Mouse (Mus musculus) R1 (cell line): ENCODE results near the gene Rras.

Source experiments
- DNase-seq: peaks from one replicate; pipeline ENCODE4 v3.0.0-alpha.2; 2018; ENCODE audit warnings: low read depth, low spot score

Gene Rras

DNA sequence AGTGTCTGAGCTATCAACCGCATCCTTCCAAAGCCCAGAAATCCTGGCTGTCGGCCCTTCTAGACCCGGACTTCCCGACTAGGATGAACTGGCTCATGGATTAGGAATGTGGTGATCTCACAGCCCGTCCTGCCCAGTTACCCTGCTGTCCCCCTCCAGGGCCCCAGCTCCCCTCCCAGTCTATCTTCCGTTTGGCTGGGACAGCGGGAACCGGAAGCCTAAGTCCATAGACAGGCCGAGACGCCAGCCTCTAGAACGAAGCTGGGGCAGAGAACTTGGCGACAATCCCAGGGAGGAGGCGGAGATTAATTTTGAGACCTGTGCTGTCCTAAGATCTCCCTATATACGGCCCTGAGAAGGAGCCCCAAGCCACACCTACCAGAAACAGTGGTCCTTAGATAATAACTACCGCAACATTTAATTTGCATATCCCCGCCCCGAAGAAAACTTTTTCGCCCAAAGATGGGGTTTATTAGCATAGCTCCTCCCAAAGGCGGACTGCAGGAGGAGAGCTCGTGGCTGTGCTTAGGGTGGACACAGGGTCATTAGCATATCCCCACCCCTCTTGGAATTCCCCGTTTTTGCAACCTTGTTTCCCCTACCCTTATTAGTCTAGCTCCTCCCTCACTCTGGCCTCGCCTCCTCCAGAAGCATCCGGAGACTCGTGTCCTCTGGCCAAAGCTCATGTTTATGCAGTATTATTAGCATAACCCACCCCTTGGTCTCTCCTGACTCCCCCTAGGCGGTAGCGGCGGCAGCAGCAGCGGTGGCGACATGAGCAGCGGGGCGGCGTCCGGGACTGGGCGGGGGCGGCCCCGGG is at the start of gene Rras:
Rras (plus strand) TSS at position 720 of the 820 bp plus-strand sequence.
- peak; percentile 100 for DNase-seq

DNA sequence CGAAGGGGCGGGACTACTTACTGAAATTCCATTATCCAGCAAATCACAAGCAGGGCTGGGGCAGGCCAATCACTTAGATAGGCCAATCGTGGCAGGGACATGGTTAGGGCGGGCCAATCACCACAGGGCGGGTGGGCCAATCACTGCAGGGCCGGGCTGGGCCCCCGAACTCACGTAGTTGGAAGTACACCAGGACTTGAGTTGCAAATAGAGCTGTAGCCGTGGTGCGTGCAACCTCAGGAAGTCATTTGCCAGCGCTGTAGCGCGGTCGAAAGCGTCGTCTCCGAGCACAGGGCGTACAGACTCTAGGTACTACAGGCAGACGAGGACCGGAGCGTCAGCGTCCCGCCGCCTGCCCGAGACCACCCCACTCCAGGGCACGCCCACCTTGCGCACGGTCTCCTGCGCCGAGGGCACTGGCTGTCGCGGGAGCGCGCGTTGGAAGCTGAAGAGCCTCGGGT is 47.5 kb upstream of the Rras start:
- DNase-seq = peak; percentile 98

DNA sequence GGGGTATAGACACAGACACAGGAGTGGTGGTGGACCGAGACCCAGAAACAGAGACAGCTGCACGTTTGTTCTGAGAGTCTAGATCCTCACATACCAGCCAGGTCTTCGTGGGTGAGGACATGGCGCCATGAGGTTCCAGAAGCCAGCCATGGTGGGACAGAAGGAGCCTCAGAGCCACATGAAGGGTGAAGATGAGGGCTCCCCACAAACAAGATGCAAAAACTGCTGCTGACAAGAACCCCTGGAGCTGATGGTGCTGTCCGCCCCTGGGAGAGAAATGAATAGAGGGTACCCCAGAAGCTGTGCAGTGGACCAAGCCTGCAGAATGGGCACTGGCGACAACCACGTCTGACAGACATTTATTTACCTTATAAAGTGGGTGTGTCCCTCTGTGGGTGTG is 46.6 kb upstream of the Rras start:
- no peak for DNase-seq

DNA sequence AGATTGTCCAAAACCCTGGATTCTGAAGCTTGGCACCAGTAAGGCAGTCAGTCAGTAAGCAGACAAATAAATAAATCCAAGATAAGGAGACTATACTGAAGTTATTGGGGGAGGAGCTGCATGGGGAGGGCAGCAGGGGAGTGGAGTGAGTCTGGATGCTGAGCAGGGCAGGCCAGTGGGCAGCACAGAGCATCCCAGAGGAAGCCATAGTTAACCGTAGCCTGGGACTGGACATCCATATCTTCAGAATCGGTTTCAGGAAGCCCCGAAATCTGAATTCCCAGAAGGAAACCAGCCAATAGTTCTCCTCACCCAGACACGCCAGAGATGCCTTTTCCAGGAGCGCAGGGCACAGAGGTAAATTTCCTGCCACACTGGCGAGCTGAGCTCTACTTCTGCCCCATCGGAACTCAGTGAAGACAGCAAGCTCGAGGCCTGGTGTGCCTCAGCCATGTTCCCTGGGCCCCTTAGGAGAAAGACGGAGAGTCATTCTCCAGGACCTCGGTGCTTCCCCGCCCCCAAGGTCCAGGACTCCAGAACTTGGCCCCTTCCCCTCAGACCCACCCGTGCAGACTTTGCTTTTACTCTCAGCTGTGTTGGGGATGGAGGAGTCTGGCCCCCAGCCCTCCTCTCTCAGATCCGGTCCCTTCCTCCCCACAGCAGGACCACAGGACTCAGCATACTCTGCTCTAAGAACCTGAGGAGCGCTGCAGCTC is 44.2 kb upstream of the Rras start:
- peak; percentile 48 for DNase-seq

DNA sequence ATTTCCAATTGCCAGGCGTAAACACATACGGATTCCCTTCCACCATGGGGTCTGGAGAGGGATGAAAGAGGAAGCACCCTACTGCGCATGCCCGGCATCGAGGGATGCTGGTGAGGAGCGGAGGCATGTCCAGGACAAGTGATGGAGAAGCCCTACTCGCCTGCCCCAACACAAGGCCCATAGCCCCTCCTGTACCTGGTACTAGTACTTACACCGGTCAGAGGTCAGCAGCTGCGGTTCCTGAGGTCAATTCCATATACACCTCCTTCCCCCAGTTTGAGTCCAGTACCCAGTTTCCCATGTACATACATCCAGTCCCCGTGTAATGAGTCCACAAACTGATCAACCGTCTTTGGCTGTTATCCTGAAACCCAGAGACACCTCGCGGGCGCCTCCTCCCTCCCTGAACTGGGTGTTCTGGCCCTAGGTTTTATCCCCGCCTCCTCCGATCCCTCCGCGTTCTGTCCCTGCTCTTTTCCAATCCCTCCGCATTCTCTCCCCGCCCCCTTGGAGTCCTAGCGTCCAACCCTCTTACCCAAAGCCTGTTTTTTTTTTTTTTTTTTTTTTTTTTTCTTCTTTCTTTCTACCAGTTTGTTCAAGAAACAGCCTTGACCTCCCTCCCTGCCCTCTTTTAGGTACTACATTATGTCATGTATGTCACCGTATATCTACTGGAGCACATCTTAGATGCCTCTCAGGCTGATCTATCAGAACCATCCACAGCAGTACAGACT is 43.2 kb upstream of the Rras start, which contains the start of gene Cpt1c:
Cpt1c (minus strand) TSS at position 469 of the 734 bp plus-strand sequence.
- peak; percentile 98 for DNase-seq

DNA sequence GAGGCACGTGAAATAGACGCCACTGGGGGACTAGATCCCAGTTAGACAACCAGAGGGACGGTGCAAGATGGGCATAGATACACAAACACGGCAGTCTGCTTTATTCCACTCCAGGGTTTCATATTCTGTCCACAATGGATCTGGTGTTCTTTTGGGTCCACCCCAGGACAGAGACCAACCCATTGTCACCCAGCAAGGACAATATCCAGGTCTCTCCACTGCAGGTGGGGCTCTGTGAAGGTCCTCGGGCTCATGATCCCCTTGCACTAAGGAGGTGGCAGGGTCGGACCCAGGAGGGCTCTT is 42.7 kb upstream of the Rras start:
- no peak for DNase-seq

DNA sequence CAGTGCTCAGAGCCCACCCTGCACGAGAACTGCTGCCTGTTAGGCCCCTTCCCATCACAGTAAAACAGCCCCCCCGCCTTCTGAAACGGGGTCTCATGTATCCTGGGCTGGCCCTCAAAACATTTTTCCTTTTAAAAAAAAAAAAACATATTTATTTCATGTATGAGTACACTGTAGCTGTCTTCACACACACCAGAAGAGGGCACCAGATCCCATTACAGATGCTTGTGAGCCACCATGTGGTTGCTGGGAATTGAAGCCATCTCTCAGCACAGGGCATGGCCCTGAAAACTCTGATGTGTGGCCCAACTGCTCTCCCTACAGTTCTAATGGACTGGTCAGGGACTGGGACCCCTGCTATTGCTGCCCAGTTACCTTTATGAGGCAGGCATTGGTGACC is 39.5 kb upstream of the Rras start:
- no peak for DNase-seq

DNA sequence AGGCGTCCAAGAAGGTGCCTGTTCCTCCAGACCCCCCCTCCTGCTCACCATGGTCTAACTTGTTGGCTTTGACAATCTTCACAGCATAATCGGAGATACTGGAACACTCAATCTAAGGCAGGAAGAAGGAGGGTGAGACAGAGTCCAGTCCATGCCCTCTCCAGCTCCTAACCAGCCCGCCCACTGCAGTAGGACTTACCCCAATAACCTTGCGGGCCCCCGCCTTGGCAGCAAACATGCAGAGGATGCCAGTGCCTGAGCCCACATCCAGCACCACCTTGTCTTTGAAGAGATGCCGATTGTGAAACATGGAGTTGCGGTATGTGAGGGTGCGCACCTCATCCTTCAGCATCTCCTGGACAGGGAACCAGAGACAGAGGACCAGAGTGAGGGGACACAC is 36.2 kb upstream of the Rras start:
- no peak for DNase-seq

DNA sequence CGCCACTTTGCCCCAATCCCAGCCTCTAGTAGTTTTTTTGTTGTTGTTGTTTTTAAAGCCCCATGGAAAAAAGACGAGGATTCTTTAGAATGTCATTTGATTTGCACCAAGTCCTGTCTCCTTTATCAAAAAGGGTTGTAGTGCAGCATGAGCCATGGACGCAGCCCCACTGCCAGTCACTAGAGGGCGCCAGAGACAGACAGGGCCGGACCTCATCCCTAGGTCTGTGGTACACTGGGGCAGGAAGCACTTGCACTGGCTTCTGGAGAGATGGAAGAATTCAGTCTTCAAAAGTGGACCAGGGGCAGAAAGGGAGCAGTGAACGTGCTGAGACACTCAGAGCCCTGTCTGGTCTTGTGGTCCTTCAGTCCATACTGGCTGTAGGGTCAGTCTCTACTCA is 34.7 kb upstream of the Rras start:
- peak; percentile 86 for DNase-seq

DNA sequence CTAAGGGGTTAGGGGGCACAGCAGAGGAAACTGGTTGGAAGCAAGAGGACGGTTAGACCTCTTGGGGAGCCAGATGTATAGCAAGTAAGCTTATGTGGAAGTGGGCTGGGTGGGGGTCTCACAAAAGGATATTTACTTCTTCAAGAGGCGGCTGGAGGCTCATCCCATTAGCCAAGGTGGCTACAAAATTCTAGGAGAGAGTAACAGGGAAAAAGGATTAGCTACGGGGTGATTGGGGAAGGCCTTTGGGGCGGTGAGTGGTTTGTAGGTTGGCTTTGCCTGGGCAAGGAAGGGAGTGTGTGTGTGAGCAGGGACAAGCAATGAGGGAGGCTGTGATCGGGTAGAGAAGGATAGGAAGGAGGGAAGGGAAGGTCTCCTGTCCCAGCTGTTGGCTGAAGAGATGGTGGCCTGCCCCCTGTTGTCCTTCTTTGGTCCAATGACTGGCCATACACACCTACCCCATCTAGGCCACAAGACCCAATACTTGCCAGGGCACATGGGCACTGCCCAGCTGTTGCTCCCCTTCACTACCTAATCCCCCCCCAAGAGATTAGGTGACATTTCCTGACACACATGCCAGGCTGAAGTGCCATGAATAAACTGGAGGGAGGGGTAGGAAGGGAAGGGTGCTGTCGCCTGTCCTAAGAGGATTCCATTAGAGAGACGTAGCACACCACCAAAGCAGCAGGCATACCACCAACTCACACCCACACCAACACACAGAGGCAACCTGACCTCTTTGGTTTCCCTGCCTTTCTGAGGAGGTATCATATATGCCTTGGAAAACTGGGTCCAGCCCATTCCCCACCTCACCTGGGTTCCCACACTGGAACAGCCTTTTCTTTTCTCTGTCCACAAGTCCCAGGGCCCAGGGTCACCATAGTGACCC is 33.6 kb upstream of the Rras start:
- DNase-seq = no peak

DNA sequence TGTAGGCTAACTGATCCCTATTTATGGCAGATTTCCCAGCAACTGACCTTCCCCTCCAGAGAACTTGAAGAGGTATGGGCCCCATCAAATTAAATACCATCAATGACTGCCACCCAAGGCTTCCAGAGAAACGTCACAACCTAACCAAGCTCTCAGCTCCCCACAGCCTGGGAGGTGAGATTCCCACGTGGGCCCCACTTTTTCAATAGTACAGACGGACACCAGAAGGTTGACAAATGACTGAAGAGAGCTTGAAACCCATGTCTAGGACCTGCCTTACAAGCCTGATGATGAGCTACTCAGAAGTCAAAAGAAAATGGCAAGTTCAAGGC is 33.0 kb upstream of the Rras start:
- DNase-seq = no peak

DNA sequence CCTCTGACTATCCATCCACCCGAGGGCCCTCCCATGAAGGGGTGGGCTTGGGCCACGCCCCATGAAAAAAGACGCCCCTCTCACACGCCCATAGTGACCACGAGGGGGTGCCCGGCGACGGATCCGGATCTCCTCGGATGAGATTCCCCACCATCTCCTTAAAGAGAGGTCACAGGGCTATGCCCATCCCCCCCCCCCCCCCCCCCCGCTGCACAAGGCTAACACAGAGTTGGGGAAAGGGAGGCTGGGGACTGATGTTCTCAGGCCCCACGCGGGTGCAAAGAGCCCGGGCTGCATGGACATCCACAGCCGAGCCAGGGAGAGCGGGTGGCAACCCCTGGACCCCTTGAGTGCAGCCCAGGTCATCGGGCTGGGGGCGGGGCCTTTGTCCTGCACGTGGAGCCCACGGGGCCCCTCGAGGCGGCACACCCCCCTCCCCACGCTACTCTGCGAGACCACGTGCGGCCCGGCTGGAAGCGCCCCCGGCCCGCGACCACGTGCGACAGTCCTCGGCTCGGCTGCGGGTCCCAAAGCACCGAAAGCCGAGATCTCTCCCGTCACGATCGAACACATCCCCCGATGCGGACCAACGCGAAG is 32.1 kb upstream of the Rras start:
- peak; percentile 94 for DNase-seq

DNA sequence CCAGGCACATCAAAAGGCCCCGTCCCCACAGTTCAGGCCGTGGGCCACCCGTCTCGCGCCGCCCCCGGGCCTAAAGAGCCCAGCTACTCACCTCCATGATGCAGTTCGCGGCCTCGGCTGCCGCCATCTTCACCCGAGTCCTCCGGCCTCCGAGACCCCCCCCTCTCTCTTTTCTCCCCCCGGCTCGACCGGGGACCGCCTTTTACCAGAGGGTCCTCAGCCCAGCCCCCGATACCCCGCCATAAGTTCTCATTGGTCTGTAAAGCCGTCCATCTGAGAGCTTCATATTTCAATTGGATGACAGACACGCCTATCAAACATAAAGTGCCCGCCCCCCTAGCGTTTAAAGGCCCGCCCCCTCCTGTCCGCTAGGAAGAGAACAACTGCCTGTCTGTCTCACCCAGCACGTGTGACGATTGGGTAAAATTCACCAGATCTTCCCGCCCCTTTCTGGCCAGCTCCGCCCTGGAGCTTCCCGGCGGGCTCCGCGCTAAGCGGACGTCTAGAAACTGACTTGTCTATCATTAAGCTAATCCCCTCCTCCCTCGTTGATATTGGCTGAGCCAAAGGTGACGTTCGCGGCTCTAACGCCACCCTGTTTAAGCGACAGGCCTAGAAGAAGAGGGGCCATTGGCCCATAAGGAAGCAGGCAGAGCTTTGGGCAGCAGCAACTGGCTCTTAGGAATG is 31.4 kb upstream of the Rras start, which contains the start of gene Prmt1:
Prmt1 (minus strand) TSS at position 377 of the 687 bp plus-strand sequence.
- peak; percentile 100 for DNase-seq

DNA sequence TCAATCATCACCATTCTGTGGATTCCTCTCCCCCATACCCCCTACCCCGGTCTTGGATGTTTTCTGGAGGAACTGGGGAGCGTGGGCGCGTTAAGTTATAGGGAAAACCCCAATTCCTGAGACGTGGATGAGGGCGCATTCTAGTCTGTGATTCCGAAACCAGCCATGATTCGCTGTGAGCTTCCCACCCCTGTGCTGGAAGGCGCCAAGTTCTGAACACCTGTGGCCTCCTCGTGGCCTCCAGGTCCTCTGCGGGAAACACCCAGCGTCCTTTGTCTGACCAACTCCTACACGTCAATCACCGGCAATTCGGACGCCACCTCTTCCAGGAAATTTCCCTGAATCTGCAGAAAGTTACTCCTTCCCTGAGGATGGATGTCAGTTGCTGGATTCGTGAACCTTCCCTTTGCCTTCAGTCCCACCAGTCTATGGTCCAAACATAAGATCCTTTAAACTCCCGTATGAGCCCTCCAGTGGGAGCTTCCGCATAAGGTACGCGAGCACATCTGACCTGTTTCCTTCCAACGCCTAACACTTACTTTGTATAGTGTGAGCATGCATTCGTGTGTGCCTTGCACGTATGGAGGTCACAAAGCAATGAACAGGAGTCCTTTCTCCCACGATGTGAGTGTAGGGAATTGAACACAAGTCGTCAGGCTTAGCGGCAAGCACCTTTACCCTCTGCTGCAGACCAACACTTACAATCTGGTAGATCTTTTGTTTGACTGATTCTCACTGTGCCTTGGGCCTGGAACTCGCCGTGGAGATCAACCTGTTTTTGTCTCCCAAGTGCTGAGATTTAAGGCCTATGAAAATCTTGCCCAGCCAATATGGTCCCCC is 30.7 kb upstream of the Rras start:
- no peak for DNase-seq

DNA sequence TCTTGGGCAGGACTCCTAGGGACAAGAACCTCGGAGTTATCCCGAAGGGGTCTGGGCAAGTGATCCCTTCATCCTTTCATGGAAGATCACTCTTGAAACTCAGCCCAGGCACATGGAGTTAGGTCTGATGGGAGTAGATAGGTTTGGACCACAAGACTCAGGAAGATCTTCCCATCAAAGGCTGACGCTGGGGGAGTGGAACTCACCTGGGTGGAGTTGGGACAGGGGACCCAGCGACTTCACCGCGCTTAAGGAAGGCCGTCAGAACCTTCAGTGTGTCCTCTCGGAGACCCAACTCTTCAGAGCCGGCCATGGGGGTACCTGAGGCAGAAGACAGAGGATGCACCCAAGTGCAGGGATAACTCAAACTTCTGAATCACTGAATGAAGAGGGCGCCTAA is 21.1 kb upstream of the Rras start:
- no peak for DNase-seq

DNA sequence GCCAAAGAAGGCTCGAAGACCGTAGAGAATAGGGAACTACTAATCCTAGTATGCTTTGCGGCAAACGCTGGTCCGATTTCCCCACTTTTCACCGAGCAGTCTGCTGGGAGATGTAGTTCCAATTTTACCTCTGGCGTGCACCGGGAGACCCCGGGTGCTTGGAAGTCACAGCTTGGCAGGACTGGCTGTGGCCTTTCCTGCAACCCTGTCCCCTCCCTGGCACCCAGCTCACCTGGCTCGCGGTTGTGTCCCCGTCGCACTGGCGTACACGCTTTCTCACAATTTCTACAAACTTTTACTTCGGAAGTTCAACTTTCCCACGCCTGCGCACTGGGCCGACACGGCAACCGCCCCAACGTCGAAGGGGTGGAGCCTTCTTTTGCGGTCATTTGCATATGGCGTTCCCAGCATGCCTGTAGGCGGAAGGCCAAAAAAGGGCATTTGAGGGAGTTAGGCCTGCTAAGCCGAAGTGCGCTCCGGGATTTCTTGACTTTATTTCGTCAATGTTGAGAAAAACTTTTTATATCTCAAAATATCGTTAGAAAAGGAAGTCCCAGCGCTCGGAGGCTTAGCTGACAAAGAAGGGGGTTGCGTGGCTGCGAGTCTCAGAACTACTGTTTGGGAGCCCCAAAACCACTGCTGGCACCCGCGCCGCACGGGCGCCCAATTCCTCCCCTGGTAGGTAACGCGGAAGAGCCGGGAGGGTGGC is 20.4 kb upstream of the Rras start, which contains the start of gene Irf3:
Irf3 (plus strand) TSS at position 418 of the 709 bp plus-strand sequence.
- DNase-seq = peak; percentile 97

DNA sequence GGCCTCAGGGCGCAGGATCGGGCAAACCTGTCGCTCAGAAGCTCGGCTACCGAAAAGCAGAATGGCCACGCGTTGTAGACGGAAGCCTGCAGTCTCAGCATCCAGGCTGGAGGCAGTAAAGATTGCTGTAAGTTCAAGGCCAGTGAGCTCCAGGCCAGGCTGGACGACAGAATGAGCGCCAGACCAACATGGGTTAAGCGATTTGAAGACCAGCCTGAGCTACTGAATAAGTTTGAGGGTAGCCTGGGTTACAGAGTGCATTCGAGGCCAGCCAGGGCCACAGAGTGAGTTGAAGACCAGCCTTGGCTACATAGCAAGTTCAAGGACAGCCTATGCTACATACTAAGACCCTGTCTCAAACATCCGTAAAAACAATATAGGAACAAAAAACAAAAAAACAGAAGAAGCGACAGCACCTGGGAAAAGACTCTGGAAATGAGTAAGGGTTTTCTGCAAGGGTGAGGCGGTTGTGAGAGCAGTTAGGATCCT is 19.8 kb upstream of the Rras start:
- DNase-seq = peak; percentile 48

DNA sequence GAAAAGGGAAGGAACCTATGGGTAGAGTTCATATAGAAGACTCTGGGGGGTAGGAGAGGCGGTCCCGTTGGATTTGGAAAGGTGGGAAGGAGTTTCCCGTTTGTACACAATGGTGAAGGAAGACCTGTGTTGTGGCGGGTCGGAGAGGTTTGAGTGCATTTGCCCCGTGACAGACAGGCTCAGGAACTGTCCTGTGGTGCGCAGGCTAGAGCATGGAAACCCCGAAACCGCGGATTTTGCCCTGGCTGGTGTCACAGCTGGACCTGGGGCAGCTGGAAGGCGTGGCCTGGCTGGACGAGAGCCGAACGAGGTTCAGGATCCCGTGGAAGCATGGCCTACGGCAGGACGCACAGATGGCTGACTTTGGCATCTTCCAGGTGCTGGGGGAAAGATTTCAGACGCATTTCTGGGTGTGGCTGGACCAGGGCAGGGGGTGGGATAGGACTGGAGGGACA is 19.2 kb upstream of the Rras start, which contains the start of gene Bcl2l12:
Bcl2l12 (minus strand) TSS at position 212 of the 455 bp plus-strand sequence.
- peak; percentile 71 for DNase-seq
